Mouse (Mus musculus) CH12.LX (cell line): ENCODE results near the gene Ttc22. TPM values are rescaled to one million over a fixed set of nuclear protein-coding genes. Genes with fewer than 3 reads are reported as not detected.

ENCODE experiments used
- DNase-seq: peaks from one replicate; pipeline ENCODE4 v3.0.0-alpha.2; 2013; ENCODE audit errors: extremely low read depth
- H3K27ac ChIP-seq: 2 replicates; pipeline ENCODE4 v1.5.1; 2012; ENCODE audit warnings: low read depth, mild to moderate bottlenecking, control low read depth, moderate library complexity; ENCODE audit not compliant: insufficient read depth
- H3K27me3 ChIP-seq: replicated peaks from 2 replicates; pipeline ENCODE3; 2012; ENCODE audit warnings: inconsistent platforms
- H3K36me3 ChIP-seq, 2 experiments: replicated peaks in 1 of 2; 2 replicates each; pipeline versions ENCODE3 to v1.6.1; 2012; ENCODE audit warnings: inconsistent platforms in 1 of 2, low read length in 1 of 2, mild to moderate bottlenecking in 1 of 2, mixed read lengths in 1 of 2, moderate library complexity in 1 of 2; ENCODE audit not compliant: control insufficient read depth in 1 of 2, insufficient read depth in 1 of 2
- H3K4me1 ChIP-seq, 2 experiments: 2 replicates each; pipeline ENCODE4 v1.6.1; 2012; ENCODE audit warnings: inconsistent platforms in 1 of 2, moderate library complexity in 1 of 2; ENCODE audit not compliant: insufficient read depth in 2 of 2, control insufficient read depth in 1 of 2
- H3K4me2 ChIP-seq: 2 replicates; pipeline ENCODE4 v1.6.1; 2012; ENCODE audit warnings: low read depth, mild to moderate bottlenecking, control low read depth; ENCODE audit not compliant: poor library complexity, insufficient read depth, severe bottlenecking
- H3K4me3 ChIP-seq, 3 experiments: fragments of 150-350 bp in 1 of 3; sonication (generic) in 1 of 3; replicated peaks in 1 of 3; 2 replicates each; pipeline versions ENCODE3 to v1.5.1; 2011 to 2012; ENCODE audit warnings: low read depth in 2 of 3, low read length in 2 of 3, mild to moderate bottlenecking in 2 of 3, moderate library complexity in 2 of 3, control low read depth in 1 of 3, improper control_type of control experiment in 1 of 3, inconsistent platforms in 1 of 3, mixed read lengths in 1 of 3; ENCODE audit not compliant: poor library complexity in 1 of 3
- H3K79me2 ChIP-seq: replicated peaks from 2 replicates; pipeline ENCODE4 v1.6.1; 2012; ENCODE audit warnings: mild to moderate bottlenecking, moderate library complexity; ENCODE audit not compliant: control insufficient read depth, poor library complexity, insufficient read depth, severe bottlenecking; ENCODE audit errors: extremely low read depth
- H3K9ac ChIP-seq: 2 replicates; pipeline ENCODE4 v1.6.1; 2012; ENCODE audit warnings: low read depth, mild to moderate bottlenecking, control low read depth, moderate library complexity; ENCODE audit not compliant: insufficient read depth
- H3K9me3 ChIP-seq: replicated peaks from 2 replicates; pipeline ENCODE3; 2012; ENCODE audit warnings: low read length, inconsistent platforms, mixed read lengths
- BHLHE40 ChIP-seq: IDR thresholded peaks from 2 replicates; pipeline ENCODE4 v1.6.1; 2011; ENCODE audit warnings: mild to moderate bottlenecking, low read depth, low read length, improper control_type of control experiment
- CHD1 ChIP-seq: IDR thresholded peaks from 2 replicates; pipeline ENCODE4 v1.6.1; 2012; ENCODE audit warnings: low read depth, low read length, improper control_type of control experiment, inconsistent platforms
- CHD2 ChIP-seq: IDR thresholded peaks from 2 replicates; pipeline ENCODE4 v1.6.1; 2011; ENCODE audit warnings: low read length, improper control_type of control experiment
- CTCF ChIP-seq, 2 experiments: IDR thresholded peaks in 1 of 2; conservative IDR thresholded peaks in 1 of 2; 2 replicates each; pipeline ENCODE4 v1.5.1; 2011 to 2012; ENCODE audit warnings: low read depth in 2 of 2, low read length in 2 of 2, improper control_type of control experiment in 1 of 2, inconsistent platforms in 1 of 2, mild to moderate bottlenecking in 1 of 2, moderate library complexity in 1 of 2
- ELF1 ChIP-seq: IDR thresholded peaks from 2 replicates; pipeline ENCODE4 v1.6.1; 2014; ENCODE audit warnings: low read depth, mild to moderate bottlenecking, inconsistent platforms, low read length, improper control_type of control experiment
- EP300 ChIP-seq: IDR thresholded peaks from 2 replicates; pipeline ENCODE4 v1.6.1; 2011; ENCODE audit warnings: low read length, improper control_type of control experiment
- ETS1 ChIP-seq: conservative IDR thresholded peaks from 2 replicates; pipeline ENCODE4 v1.6.1; 2012; ENCODE audit warnings: low read depth, mild to moderate bottlenecking, inconsistent platforms, low read length, improper control_type of control experiment, moderate library complexity
- GABPA ChIP-seq: IDR thresholded peaks from 2 replicates; pipeline ENCODE4 v1.6.1; 2012; ENCODE audit warnings: low read depth, low read length, improper control_type of control experiment, inconsistent platforms; ENCODE audit not compliant: insufficient replicate concordance
- HCFC1 ChIP-seq: IDR thresholded peaks from 2 replicates; pipeline ENCODE4 v1.6.1; 2012; ENCODE audit warnings: low read depth, mild to moderate bottlenecking, inconsistent platforms, low read length, improper control_type of control experiment
- IRF4 ChIP-seq: IDR thresholded peaks from 2 replicates; pipeline ENCODE4 v1.6.1; 2014; ENCODE audit warnings: low read depth, mild to moderate bottlenecking, inconsistent platforms, low read length, improper control_type of control experiment
- JUN ChIP-seq: IDR thresholded peaks from 2 replicates; pipeline ENCODE4 v1.6.1; 2011; ENCODE audit warnings: low read depth, mild to moderate bottlenecking, low read length, improper control_type of control experiment, moderate library complexity; ENCODE audit not compliant: insufficient read depth
- JUND ChIP-seq: conservative IDR thresholded peaks from 2 replicates; pipeline ENCODE4 v1.6.1; 2011; ENCODE audit warnings: low read depth, low read length, improper control_type of control experiment
- KAT2A ChIP-seq: IDR thresholded peaks from 2 replicates; pipeline ENCODE4 v1.6.1; 2012; ENCODE audit warnings: low read length, improper control_type of control experiment, inconsistent platforms; ENCODE audit not compliant: insufficient replicate concordance
- MAX ChIP-seq: IDR thresholded peaks from 2 replicates; pipeline ENCODE4 v1.6.1; 2011; ENCODE audit warnings: low read length, improper control_type of control experiment
- MAZ ChIP-seq: IDR thresholded peaks from 2 replicates; pipeline ENCODE4 v1.6.1; 2012; ENCODE audit warnings: low read depth, mild to moderate bottlenecking, inconsistent platforms, low read length, improper control_type of control experiment, moderate library complexity
- MEF2A ChIP-seq: IDR thresholded peaks from 2 replicates; pipeline ENCODE4 v1.6.1; 2014; ENCODE audit warnings: low read depth, mild to moderate bottlenecking, inconsistent platforms, low read length, improper control_type of control experiment, borderline replicate concordance
- MYC ChIP-seq: IDR thresholded peaks from 2 replicates; pipeline ENCODE4 v1.6.1; 2011; ENCODE audit warnings: low read depth, mild to moderate bottlenecking, improper control_type of control experiment, low read length
- POLR2A ChIP-seq: IDR thresholded peaks from 2 replicates; pipeline ENCODE4 v1.6.1; 2011; ENCODE audit warnings: low read depth, mild to moderate bottlenecking, improper control_type of control experiment, low read length
- RCOR1 ChIP-seq: conservative IDR thresholded peaks from 2 replicates; pipeline ENCODE4 v1.6.1; 2012; ENCODE audit warnings: low read depth, mild to moderate bottlenecking, inconsistent platforms, low read length, improper control_type of control experiment
- SIN3A ChIP-seq: IDR thresholded peaks from 2 replicates; pipeline ENCODE4 v1.6.1; 2012; ENCODE audit warnings: low read length, improper control_type of control experiment, inconsistent platforms
- TCF12 ChIP-seq: IDR thresholded peaks from 2 replicates; pipeline ENCODE4 v1.6.1; 2014; ENCODE audit warnings: low read depth, mild to moderate bottlenecking, inconsistent platforms, low read length, improper control_type of control experiment
- ZC3H11A ChIP-seq: IDR thresholded peaks from 2 replicates; pipeline ENCODE4 v1.6.1; 2012; ENCODE audit warnings: low read depth, mild to moderate bottlenecking, inconsistent platforms, low read length, improper control_type of control experiment
- ZKSCAN1 ChIP-seq: IDR thresholded peaks from 2 replicates; pipeline ENCODE4 v1.6.1; 2012; ENCODE audit warnings: low read depth, inconsistent platforms, low read length, improper control_type of control experiment, borderline replicate concordance
- ZMIZ1 ChIP-seq: IDR thresholded peaks from 2 replicates; pipeline ENCODE4 v1.6.1; 2012; ENCODE audit warnings: low read depth, mild to moderate bottlenecking, inconsistent platforms, low read length, improper control_type of control experiment
- ZNF384 ChIP-seq: IDR thresholded peaks from 2 replicates; pipeline ENCODE4 v1.6.1; 2012; ENCODE audit warnings: low read depth, low read length, improper control_type of control experiment, inconsistent platforms
- dilution Hi-C: fragments of 300-500 bp; cut with MboI; formaldehyde crosslinking; loops from 2 replicates; pipeline ENCODE4 v1.14.3; 2020; ENCODE audit warnings: low sequenced_read_pairs; ENCODE audit not compliant: extremely low pct_unique_long_range_greater_than_20kb, extremely low pct_ligation_motif_present
- in situ Hi-C: fragments of 300-500 bp; cut with MboI; formaldehyde crosslinking; loops from 3 replicates; pipeline ENCODE4 v1.14.3; 2019; ENCODE audit warnings: low sequenced_read_pairs, low pct_ligation_motif_present, low pct_unique_long_range_greater_than_20kb, mixed read lengths
- polyA plus RNA-seq: library from polyadenylated mRNA; unstranded; fragments of >175 nt; gene quantifications from 2 replicates; pipeline ENCODE4 v1.2.1, GENCODE M21; 2012; ENCODE audit warnings: low read depth; ENCODE audit not compliant: insufficient read length
- total RNA-seq, 2 experiments: library from RNA; depleted of rRNA; stranded (reverse); fragments of 300-350 nt in 1 of 2; fragments of >200 nt in 1 of 2; gene quantifications; 2 replicates each; pipeline ENCODE4 v1.2.3; 2012 to 2014

Ttc22 gene
- total and polyA plus RNA-seq, 3 experiments: not detected

GRCm38 (mm10) chr4:106655681-106656080 is 33.4 kb downstream of the Ttc22 start:
- Histone ChIP-seq H3K4me1 (peaks cover 3 to 12% of the 10 kb centered on the region in 2 experiments), H3K27ac (no peak overlapping the region), H3K27me3 (no peaks in the 10 kb centered on the region), H3K4me2 (no peak overlapping the region), H3K79me2 (peaks cover 9% of the 10 kb centered on the region), H3K36me3 (peaks cover 45 to 82% of the 10 kb centered on the region in 2 experiments), H3K4me3 (no peak overlapping the region), H3K9ac (no peak overlapping the region), H3K9me3 (no peaks in the 10 kb centered on the region)
- in situ Hi-C loops: no loop called here
- TF ChIP-seq ZNF384: no peak
- no peak for TF ChIP-seq RCOR1
- no peak for TF ChIP-seq BHLHE40
- TF ChIP-seq ELF1: no peak
- TF ChIP-seq MAZ: no peak
- TF ChIP-seq SIN3A: no peak
- no peak for TF ChIP-seq EP300
- no peak for TF ChIP-seq CTCF (conservative IDR thresholded peaks at IDR 0.05 in 1 of 2, IDR thresholded peaks at IDR 0.05 in 1 of 2; ENCODE audit: low read depth in 2 of 2, low read length in 2 of 2)
- TF ChIP-seq MAX: no peak
- no peak for TF ChIP-seq GABPA
- TF ChIP-seq IRF4: no peak
- no peak for TF ChIP-seq ETS1
- TF ChIP-seq ZMIZ1: no peak
- no peak for TF ChIP-seq POLR2A
- no peak for TF ChIP-seq TCF12
- no peak for TF ChIP-seq MEF2A
- TF ChIP-seq KAT2A: no peak
- no peak for DNase-seq
- dilution Hi-C loops: no loop called here

- no peaks in the 10 kb centered on the region for H3K4me1 ChIP-seq
- TF ChIP-seq ZKSCAN1 (no peak), CHD1 (no peak), JUN (no peak), SIN3A (no peak), ZC3H11A (no peak), JUND (no peak), MYC (no peak), RCOR1 (no peak), CHD2 (no peak), HCFC1 (no peak), CTCF (conservative IDR thresholded peaks at IDR 0.05 in 1 of 2, IDR thresholded peaks at IDR 0.05 in 1 of 2; ENCODE audit: low read depth in 2 of 2, low read length in 2 of 2) (no peak), MEF2A (no peak), IRF4 (no peak), TCF12 (no peak)
- H3K36me3 ChIP-seq: peaks cover 94 to 100% of the 10 kb centered on the region in 2 experiments
- no peak overlapping the region for H3K9ac ChIP-seq
- no peaks in the 10 kb centered on the region for H3K9me3 ChIP-seq
- no peak overlapping the region for H3K27ac ChIP-seq
- H3K4me2 ChIP-seq: no peak overlapping the region
- dilution Hi-C loops (no loop called here), in situ Hi-C loops (no loop called here)
- no peak overlapping the region for H3K4me3 ChIP-seq
- H3K27me3 ChIP-seq: no peaks in the 10 kb centered on the region
- no peaks in the 10 kb centered on the region for H3K79me2 ChIP-seq
- no peak for DNase-seq
These were observed 41.8 kb downstream of the Ttc22 start for GRCm38 (mm10) chr4:106663956-106664470.
